Mouse (Mus musculus): Measurements from ENCODE around the gene Grik4. TPM values are rescaled to one million over a fixed set of nuclear protein-coding genes. Genes with fewer than 3 reads are reported as not detected.
A peak's percentile ranks its signal among the peaks of the same experiment; 100 is the strongest.

The Grik4 gene
- polyA plus RNA-seq, 1 experiment from 2014 or later, result 2.5 TPM

GRCm38 (mm10) chr9:42793581-42793980 is 150.7 kb downstream of the Grik4 start:
- H3K9ac ChIP-seq (ENCODE audit: low read length), result no peak overlapping the region
- no peak overlapping the region for H3K27ac ChIP-seq (ENCODE audit: low read depth, low read length)
- H3K4me3 ChIP-seq (ENCODE audit: low read depth, low read length), result no peak overlapping the region
- WGBS, result 76% methylated on average over 8 of the region's 8 CpGs
- DNase-seq (ENCODE audit: low spot score) (no peak), ATAC-seq (ENCODE audit: insufficient read depth, low FRiP score, low TSS enrichment) (no peak)
- H3K36me3 ChIP-seq (ENCODE audit: control insufficient read depth, insufficient read depth, low read length), result no peaks in the 10 kb centered on the region
- H3K9me3 ChIP-seq (ENCODE audit: control insufficient read depth, low read length), result no peaks in the 10 kb centered on the region
- no peaks in the 10 kb centered on the region for H3K4me1 ChIP-seq (ENCODE audit: control insufficient read depth, insufficient read depth, low read length)
- H3K4me2 ChIP-seq (ENCODE audit: low read depth), result no peak overlapping the region
- H3K27me3 ChIP-seq (ENCODE audit: control insufficient read depth, insufficient read depth, low read length), result no peaks in the 10 kb centered on the region

GRCm38 (mm10) chr9:42792381-42792780 is 151.9 kb downstream of the Grik4 start:
- no peak for DNase-seq (ENCODE audit: low spot score)
- ATAC-seq (ENCODE audit: insufficient read depth, low FRiP score, low TSS enrichment), result no peak
- H3K4me3 ChIP-seq (ENCODE audit: low read depth, low read length), result no peak overlapping the region
- H3K27ac ChIP-seq (ENCODE audit: low read depth, low read length), result no peak overlapping the region
- no peak overlapping the region for H3K4me2 ChIP-seq (ENCODE audit: low read depth)
- no peaks in the 10 kb centered on the region for H3K36me3 ChIP-seq (ENCODE audit: control insufficient read depth, insufficient read depth, low read length)
- H3K27me3 ChIP-seq (ENCODE audit: control insufficient read depth, insufficient read depth, low read length), result no peaks in the 10 kb centered on the region
- H3K9me3 ChIP-seq (ENCODE audit: control insufficient read depth, low read length), result no peaks in the 10 kb centered on the region
- 40% methylated on average over 5 of the region's 5 CpGs for WGBS
- H3K9ac ChIP-seq (ENCODE audit: low read length), result no peak overlapping the region
- H3K4me1 ChIP-seq (ENCODE audit: control insufficient read depth, insufficient read depth, low read length), result no peaks in the 10 kb centered on the region

- 76% methylated on average over 12 of the region's 12 CpGs for WGBS
- Histone ChIP-seq H3K27me3 (ENCODE audit: control insufficient read depth, insufficient read depth, low read length) (no peaks in the 10 kb centered on the region), H3K4me3 (ENCODE audit: low read depth, low read length) (no peak overlapping the region), H3K4me2 (ENCODE audit: low read depth) (no peak overlapping the region), H3K9ac (ENCODE audit: low read length) (no peak overlapping the region), H3K36me3 (ENCODE audit: control insufficient read depth, insufficient read depth, low read length) (no peaks in the 10 kb centered on the region), H3K9me3 (ENCODE audit: control insufficient read depth, low read length) (no peaks in the 10 kb centered on the region), H3K4me1 (ENCODE audit: control insufficient read depth, insufficient read depth, low read length) (no peaks in the 10 kb centered on the region), H3K27ac (ENCODE audit: low read depth, low read length) (no peak overlapping the region)
- ATAC-seq (ENCODE audit: insufficient read depth, low FRiP score, low TSS enrichment) (no peak), DNase-seq (ENCODE audit: low spot score) (no peak)
Observed at GRCm38 (mm10) chr9:42791779-42792178, 152.5 kb downstream of the Grik4 start.

- no peak overlapping the region for H3K4me3 ChIP-seq (ENCODE audit: low read depth, low read length)
- no peaks in the 10 kb centered on the region for H3K27me3 ChIP-seq (ENCODE audit: control insufficient read depth, insufficient read depth, low read length)
- no peak overlapping the region for H3K27ac ChIP-seq (ENCODE audit: low read depth, low read length)
- no peaks in the 10 kb centered on the region for H3K9me3 ChIP-seq (ENCODE audit: control insufficient read depth, low read length)
- no peak overlapping the region for H3K4me2 ChIP-seq (ENCODE audit: low read depth)
- ATAC-seq (ENCODE audit: insufficient read depth, low FRiP score, low TSS enrichment) (no peak), DNase-seq (ENCODE audit: low spot score) (no peak)
- no peaks in the 10 kb centered on the region for H3K4me1 ChIP-seq (ENCODE audit: control insufficient read depth, insufficient read depth, low read length)
- H3K9ac ChIP-seq (ENCODE audit: low read length), result no peak overlapping the region
- WGBS, result 65% methylated on average over 4 of the region's 4 CpGs
- H3K36me3 ChIP-seq (ENCODE audit: control insufficient read depth, insufficient read depth, low read length), result no peaks in the 10 kb centered on the region
Observed at GRCm38 (mm10) chr9:42791346-42791745, 152.9 kb downstream of the Grik4 start.

GRCm38 (mm10) chr9:42788471-42788870 is 155.8 kb downstream of the Grik4 start:
- Histone ChIP-seq H3K9ac (ENCODE audit: low read length) (no peak overlapping the region), H3K9me3 (ENCODE audit: control insufficient read depth, low read length) (no peaks in the 10 kb centered on the region), H3K27me3 (ENCODE audit: control insufficient read depth, insufficient read depth, low read length) (no peaks in the 10 kb centered on the region), H3K4me3 (ENCODE audit: low read depth, low read length) (no peak overlapping the region), H3K4me2 (ENCODE audit: low read depth) (no peak overlapping the region), H3K36me3 (ENCODE audit: control insufficient read depth, insufficient read depth, low read length) (no peaks in the 10 kb centered on the region), H3K4me1 (ENCODE audit: control insufficient read depth, insufficient read depth, low read length) (peaks cover 3% of the 10 kb centered on the region; the same call in 1 of the 2 replicates), H3K27ac (ENCODE audit: low read depth, low read length) (no peak overlapping the region)
- 26% methylated on average over 8 of the region's 8 CpGs for WGBS
- ATAC-seq (ENCODE audit: insufficient read depth, low FRiP score, low TSS enrichment) (no peak), DNase-seq (ENCODE audit: low spot score) (peak; percentile 65)

GRCm38 (mm10) chr9:42786882-42787281 is 157.4 kb downstream of the Grik4 start:
- no peak overlapping the region for H3K4me3 ChIP-seq (ENCODE audit: low read depth, low read length)
- no peaks in the 10 kb centered on the region for H3K27me3 ChIP-seq (ENCODE audit: control insufficient read depth, insufficient read depth, low read length)
- no peak overlapping the region for H3K4me2 ChIP-seq (ENCODE audit: low read depth)
- peaks cover 3% of the 10 kb centered on the region; the same call in 1 of the 2 replicates for H3K4me1 ChIP-seq (ENCODE audit: control insufficient read depth, insufficient read depth, low read length)
- no peaks in the 10 kb centered on the region for H3K36me3 ChIP-seq (ENCODE audit: control insufficient read depth, insufficient read depth, low read length)
- no peak overlapping the region for H3K9ac ChIP-seq (ENCODE audit: low read length)
- DNase-seq (ENCODE audit: low spot score) (no peak), ATAC-seq (ENCODE audit: insufficient read depth, low FRiP score, low TSS enrichment) (no peak)
- WGBS, result 82% methylated on average over 5 of the region's 5 CpGs
- H3K9me3 ChIP-seq (ENCODE audit: control insufficient read depth, low read length), result no peaks in the 10 kb centered on the region
- no peak overlapping the region for H3K27ac ChIP-seq (ENCODE audit: low read depth, low read length)

- Histone ChIP-seq H3K36me3 (ENCODE audit: control insufficient read depth, insufficient read depth, low read length) (no peaks in the 10 kb centered on the region), H3K4me3 (ENCODE audit: low read depth, low read length) (no peak overlapping the region), H3K4me1 (ENCODE audit: control insufficient read depth, insufficient read depth, low read length) (peaks cover 3% of the 10 kb centered on the region; the same call in 1 of the 2 replicates), H3K9me3 (ENCODE audit: control insufficient read depth, low read length) (no peaks in the 10 kb centered on the region), H3K4me2 (ENCODE audit: low read depth) (no peak overlapping the region), H3K9ac (ENCODE audit: low read length) (no peak overlapping the region), H3K27me3 (ENCODE audit: control insufficient read depth, insufficient read depth, low read length) (no peaks in the 10 kb centered on the region), H3K27ac (ENCODE audit: low read depth, low read length) (no peak overlapping the region)
- ATAC-seq (ENCODE audit: insufficient read depth, low FRiP score, low TSS enrichment) (no peak), DNase-seq (ENCODE audit: low spot score) (no peak)
- 82% methylated on average over 2 of the region's 2 CpGs for WGBS
Observed at GRCm38 (mm10) chr9:42786286-42786685, 158.0 kb downstream of the Grik4 start.

- WGBS, result 71% methylated on average over 10 of the region's 10 CpGs
- H3K27ac ChIP-seq (ENCODE audit: low read depth, low read length), result no peak overlapping the region
- ATAC-seq (ENCODE audit: insufficient read depth, low FRiP score, low TSS enrichment) (no peak), DNase-seq (ENCODE audit: low spot score) (no peak)
- H3K9ac ChIP-seq (ENCODE audit: low read length), result no peak overlapping the region
- peaks cover 3% of the 10 kb centered on the region; the same call in 1 of the 2 replicates for H3K4me1 ChIP-seq (ENCODE audit: control insufficient read depth, insufficient read depth, low read length)
- H3K4me3 ChIP-seq (ENCODE audit: low read depth, low read length), result no peak overlapping the region
- no peaks in the 10 kb centered on the region for H3K9me3 ChIP-seq (ENCODE audit: control insufficient read depth, low read length)
- no peak overlapping the region for H3K4me2 ChIP-seq (ENCODE audit: low read depth)
- no peaks in the 10 kb centered on the region for H3K27me3 ChIP-seq (ENCODE audit: control insufficient read depth, insufficient read depth, low read length)
- no peaks in the 10 kb centered on the region for H3K36me3 ChIP-seq (ENCODE audit: control insufficient read depth, insufficient read depth, low read length)
Observed at GRCm38 (mm10) chr9:42785173-42785830, 159.0 kb downstream of the Grik4 start.

GRCm38 (mm10) chr9:42783248-42783903 is 160.9 kb downstream of the Grik4 start:
- no peak for ATAC-seq (ENCODE audit: insufficient read depth, low FRiP score, low TSS enrichment)
- 52% methylated on average over 8 of the region's 8 CpGs for WGBS
- no peak overlapping the region for H3K4me2 ChIP-seq (ENCODE audit: low read depth)
- H3K27ac ChIP-seq (ENCODE audit: low read depth, low read length), result no peak overlapping the region
- no peaks in the 10 kb centered on the region for H3K9me3 ChIP-seq (ENCODE audit: control insufficient read depth, low read length)
- no peaks in the 10 kb centered on the region for H3K27me3 ChIP-seq (ENCODE audit: control insufficient read depth, insufficient read depth, low read length)
- no peak for DNase-seq (ENCODE audit: low spot score)
- H3K4me3 ChIP-seq (ENCODE audit: low read depth, low read length), result no peak overlapping the region
- H3K4me1 ChIP-seq (ENCODE audit: control insufficient read depth, insufficient read depth, low read length), result peaks cover 3% of the 10 kb centered on the region; the same call in 1 of the 2 replicates
- H3K36me3 ChIP-seq (ENCODE audit: control insufficient read depth, insufficient read depth, low read length), result no peaks in the 10 kb centered on the region
- H3K9ac ChIP-seq (ENCODE audit: low read length), result no peak overlapping the region
